Mouse (Mus musculus) hindbrain, embryonic 12.5 days (tissue): Measurements from ENCODE around the gene Serpinc1. TPM values are rescaled to one million over a fixed set of nuclear protein-coding genes. Genes with fewer than 3 reads are reported as not detected.

Experiments
- ATAC-seq: fragments of 200-750 bp; cut with Nextera tagmentation; 2 replicates; pipeline ENCODE4 v1.8.0; 2017; ENCODE audit warnings: moderate TSS enrichment; ENCODE audit not compliant: low FRiP score
- H3K27ac ChIP-seq: fragments of 300-500 bp; sonication (generic); 2 replicates; pipeline ENCODE4 v1.5.1; 2016; ENCODE audit warnings: mild to moderate bottlenecking
- H3K27me3 ChIP-seq: fragments of 300-500 bp; sonication (generic); 2 replicates; pipeline ENCODE4 v1.6.1; 2016; ENCODE audit warnings: mild to moderate bottlenecking
- H3K36me3 ChIP-seq: fragments of 300-500 bp; sonication (generic); 2 replicates; pipeline ENCODE4 v1.6.1; 2016; ENCODE audit warnings: mild to moderate bottlenecking
- H3K4me1 ChIP-seq: fragments of 300-500 bp; sonication (generic); 2 replicates; pipeline ENCODE4 v1.6.1; 2016
- H3K4me2 ChIP-seq: fragments of 300-500 bp; sonication (generic); replicated peaks from 2 replicates; pipeline ENCODE4 v1.6.1; 2016; ENCODE audit warnings: mild to moderate bottlenecking
- H3K4me3 ChIP-seq: fragments of 300-500 bp; sonication (generic); 2 replicates; pipeline ENCODE4 v1.5.1; 2016; ENCODE audit warnings: mild to moderate bottlenecking
- H3K9ac ChIP-seq: fragments of 300-500 bp; sonication (generic); 2 replicates; pipeline ENCODE4 v1.6.1; 2016; ENCODE audit warnings: mild to moderate bottlenecking, moderate library complexity
- H3K9me3 ChIP-seq: fragments of 300-500 bp; sonication (generic); replicated peaks from 2 replicates; pipeline ENCODE4 v1.6.1; 2016; ENCODE audit warnings: mild to moderate bottlenecking
- WGBS: fragments of 180-500 bp; shearing (Covaris S2); methylation state at CpG from one replicate; pipeline ENCODE4 v1.1.7; 2016; 5-methylcytosine and 5-hydroxymethylcytosine counted together
- polyA plus RNA-seq: library from polyadenylated mRNA; unstranded; fragments of >200 nt; fragmentation: Nextera tagmentation; extraction: Ambion mirVana; gene quantifications from 2 replicates; pipeline ENCODE4 v1.2.1, GENCODE M21; 2016

Serpinc1 gene
- polyA plus RNA-seq, 1 experiment from 2014 or later: 2.9 TPM

DNA sequence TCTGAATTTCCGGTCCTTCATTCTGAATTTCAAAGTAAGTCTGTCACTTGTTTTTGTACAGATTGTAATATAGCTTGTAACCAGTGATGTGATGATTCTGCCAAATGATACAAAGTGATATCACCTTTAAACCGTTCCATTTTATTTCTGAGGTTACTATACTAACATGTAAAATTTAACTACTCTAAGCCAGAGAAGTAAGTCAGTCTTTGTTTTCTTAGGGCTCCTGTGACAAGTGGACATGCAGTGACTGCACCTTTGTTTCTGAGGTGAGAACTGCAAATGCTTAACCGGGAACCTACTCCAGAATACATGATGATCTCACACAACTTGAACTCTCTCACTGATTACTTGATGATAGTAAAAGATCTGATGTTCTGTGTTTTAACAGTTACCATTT lies 59.6 kb downstream of the Serpinc1 start:
- H3K36me3 ChIP-seq: peaks cover 33% of the 10 kb centered on the region
- no peak for ATAC-seq
- no peaks in the 10 kb centered on the region for H3K9me3 ChIP-seq
- no peaks in the 10 kb centered on the region for H3K27me3 ChIP-seq
- 51% methylated on average over 3 of the region's 3 CpGs for WGBS
- peak overlapping the region; percentile 89 for H3K4me2 ChIP-seq
- peak overlapping the region; percentile 21; the same call in 1 of the 2 replicates for H3K4me3 ChIP-seq
- no peak overlapping the region for H3K27ac ChIP-seq
- peaks cover 23% of the 10 kb centered on the region for H3K4me1 ChIP-seq
- H3K9ac ChIP-seq: no peak overlapping the region

DNA sequence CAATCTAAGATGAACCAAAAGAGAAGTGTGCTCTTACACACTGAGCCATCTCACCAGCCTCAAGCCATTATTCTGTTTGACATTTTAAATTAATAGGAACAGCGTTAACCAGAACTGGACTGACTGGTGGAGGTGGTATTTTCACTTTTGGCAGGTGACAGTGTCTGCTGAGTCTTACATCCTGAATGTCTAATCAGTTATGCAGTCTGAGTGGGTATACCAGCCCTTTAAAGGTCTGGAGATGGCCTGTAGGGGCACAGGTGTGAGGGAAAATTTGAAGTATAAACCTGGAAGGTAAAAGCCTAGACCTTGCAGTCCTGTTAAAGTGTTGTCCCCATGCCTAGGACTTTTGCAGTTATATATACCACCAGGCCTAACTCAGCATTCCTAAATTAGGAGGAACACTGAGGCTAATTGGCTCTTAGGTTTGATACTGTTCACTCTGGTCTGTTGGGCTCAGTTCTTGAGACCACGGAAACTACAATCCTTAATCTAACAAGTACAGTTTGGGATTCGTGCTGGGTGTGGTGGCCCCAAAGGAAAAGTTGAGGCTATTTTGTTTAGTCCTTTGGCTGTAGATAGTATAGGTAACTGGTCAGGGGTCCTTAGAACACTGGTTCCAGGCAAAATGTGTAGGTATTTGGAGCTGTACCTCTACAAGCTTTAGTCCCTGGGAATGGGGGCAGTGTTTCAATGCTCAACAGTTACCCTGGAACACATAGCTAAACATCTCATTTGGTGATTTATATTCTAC lies 60.8 kb downstream of the Serpinc1 start:
- Histone ChIP-seq H3K36me3 (peaks cover 33% of the 10 kb centered on the region), H3K27me3 (no peaks in the 10 kb centered on the region), H3K9ac (no peak overlapping the region), H3K27ac (peak overlapping the region; percentile 60; the same call in 1 of the 2 replicates), H3K4me2 (no peak overlapping the region), H3K4me3 (no peak overlapping the region), H3K4me1 (peaks cover 15% of the 10 kb centered on the region), H3K9me3 (no peaks in the 10 kb centered on the region)
- 8% methylated on average over 3 of the region's 3 CpGs for WGBS
- no peak for ATAC-seq

DNA sequence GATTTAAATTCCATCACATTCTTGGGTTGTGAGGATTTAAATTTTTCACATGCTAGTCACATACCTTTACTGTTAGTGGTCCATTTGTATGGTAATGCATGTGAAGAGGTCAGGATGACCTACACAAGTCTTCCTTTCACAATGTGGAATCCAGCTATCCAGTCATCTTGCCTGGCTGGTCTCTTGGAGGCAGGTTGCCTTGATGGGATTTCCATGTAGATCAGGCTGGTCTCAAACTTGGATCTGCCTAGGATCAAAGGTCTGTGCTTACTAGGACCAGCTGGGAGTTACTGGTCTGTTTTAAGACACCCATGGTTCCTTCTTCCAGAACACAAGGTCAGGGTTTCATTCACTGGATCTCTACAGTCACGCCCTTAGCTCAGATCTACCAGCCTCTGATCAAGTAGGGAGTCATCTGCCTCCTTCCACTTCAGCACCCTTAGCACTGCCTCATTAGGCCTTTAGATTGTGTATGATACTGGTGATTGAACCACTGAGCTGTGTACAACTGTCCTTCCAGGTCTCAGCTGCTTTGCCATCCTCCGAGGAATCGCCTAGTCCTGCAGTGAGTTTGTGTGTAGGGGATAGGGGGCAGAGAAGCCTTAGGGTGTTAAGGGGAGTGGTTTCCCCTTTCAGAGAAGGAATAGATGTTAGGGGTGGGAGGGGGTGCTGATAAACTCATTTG lies 61.5 kb downstream of the Serpinc1 start:
- peak; percentile 3; the same call in 1 of the 2 replicates for ATAC-seq
- peaks cover 15% of the 10 kb centered on the region for H3K4me1 ChIP-seq
- no peak overlapping the region for H3K4me2 ChIP-seq
- peak overlapping the region; percentile 60 for H3K27ac ChIP-seq
- H3K27me3 ChIP-seq: no peaks in the 10 kb centered on the region
- WGBS: 16% methylated on average over 3 of the region's 3 CpGs
- H3K9ac ChIP-seq: no peak overlapping the region
- H3K9me3 ChIP-seq: no peaks in the 10 kb centered on the region
- peaks cover 39% of the 10 kb centered on the region for H3K36me3 ChIP-seq
- H3K4me3 ChIP-seq: no peak overlapping the region

DNA sequence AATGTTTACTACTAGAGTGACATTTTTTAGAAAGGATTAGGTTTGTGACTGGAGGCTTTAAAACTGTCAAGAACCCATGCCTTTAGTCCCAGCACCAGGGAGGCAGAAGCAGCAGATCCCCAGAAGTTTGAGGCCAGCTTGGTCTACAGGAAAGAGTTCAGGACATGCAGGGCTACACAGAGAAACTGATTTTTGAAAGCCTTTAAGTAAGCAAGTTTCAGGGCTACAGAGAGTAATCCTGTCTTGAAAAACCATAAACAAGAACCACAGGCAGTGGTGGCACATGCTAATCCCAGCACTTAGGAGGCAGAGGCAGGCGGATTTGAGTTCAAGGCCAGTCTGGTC lies 62.0 kb downstream of the Serpinc1 start:
- Histone ChIP-seq H3K27ac (peak overlapping the region; percentile 60; the same call in 1 of the 2 replicates), H3K36me3 (peaks cover 42% of the 10 kb centered on the region)

DNA sequence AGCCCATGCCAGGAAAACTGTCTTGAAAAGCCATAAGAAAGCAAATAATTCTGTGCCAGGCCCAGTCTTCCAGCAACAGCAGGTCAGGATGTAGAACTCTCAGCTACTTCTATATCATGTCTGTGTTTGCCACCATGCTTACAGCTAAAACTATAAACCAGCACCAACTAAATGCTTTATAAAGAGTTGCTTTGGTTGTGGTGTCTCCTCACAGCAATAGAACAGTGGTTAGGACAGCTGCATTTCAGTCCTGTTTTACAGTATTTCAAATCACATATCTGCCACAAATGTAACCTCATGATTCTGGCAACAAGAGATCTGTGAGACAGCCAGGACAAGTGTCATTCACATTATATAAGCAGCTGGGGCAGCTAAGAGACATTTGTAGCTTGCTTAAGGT lies 62.5 kb downstream of the Serpinc1 start:
- no peak overlapping the region for H3K4me2 ChIP-seq
- H3K4me3 ChIP-seq: no peak overlapping the region
- H3K36me3 ChIP-seq: peaks cover 47% of the 10 kb centered on the region
- H3K4me1 ChIP-seq: peaks cover 15% of the 10 kb centered on the region
- no peak overlapping the region for H3K9ac ChIP-seq
- ATAC-seq: no peak
- no peak overlapping the region for H3K27ac ChIP-seq
- no peaks in the 10 kb centered on the region for H3K27me3 ChIP-seq
- H3K9me3 ChIP-seq: no peaks in the 10 kb centered on the region

More for the DNA sequence above, 62.0 kb downstream of the Serpinc1 start:
- ATAC-seq: no peak
- Histone ChIP-seq H3K9me3 (no peaks in the 10 kb centered on the region), H3K27me3 (no peaks in the 10 kb centered on the region), H3K4me1 (peaks cover 15% of the 10 kb centered on the region), H3K9ac (no peak overlapping the region), H3K4me3 (no peak overlapping the region), H3K4me2 (no peak overlapping the region)
- WGBS: 81% methylated on average over 1 of the region's 1 CpGs

DNA sequence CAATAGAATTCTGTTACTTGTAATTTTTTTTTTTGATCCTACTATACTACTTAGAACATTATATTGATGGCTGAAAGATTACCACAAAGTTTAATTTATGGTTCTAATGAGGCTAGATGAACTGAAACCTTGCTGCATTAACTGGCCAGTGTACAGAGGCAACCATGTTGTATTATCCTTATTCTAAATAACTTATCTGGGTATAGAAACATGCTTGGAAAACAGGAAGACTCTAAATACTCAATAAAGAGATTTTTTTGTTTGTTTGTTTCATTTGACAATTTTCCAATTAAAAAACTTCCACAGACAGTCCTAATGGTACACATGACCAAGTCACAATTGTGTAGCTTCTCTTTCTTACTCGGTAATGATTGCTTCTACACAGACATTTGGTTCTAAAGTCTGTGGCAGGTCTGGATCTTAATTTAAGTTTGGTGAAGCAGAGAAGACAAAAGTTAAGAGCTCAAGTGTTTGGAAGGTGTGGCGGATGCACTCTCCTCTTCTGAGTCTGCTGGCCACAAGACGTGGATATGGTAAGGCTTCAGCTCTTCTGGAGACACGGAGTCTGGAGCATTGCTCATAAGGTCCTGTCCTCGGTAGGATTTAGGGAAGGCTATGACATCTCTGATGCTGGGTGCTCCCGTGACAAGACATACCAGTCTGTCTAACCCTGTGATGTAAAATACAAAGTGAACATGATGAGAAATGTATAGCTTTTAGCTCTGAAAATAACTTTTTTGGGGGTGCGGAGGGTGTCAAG lies 63.1 kb downstream of the Serpinc1 start:
- H3K27me3 ChIP-seq: no peaks in the 10 kb centered on the region
- no peak for ATAC-seq
- no peak overlapping the region for H3K4me2 ChIP-seq
- no peak overlapping the region for H3K4me3 ChIP-seq
- H3K4me1 ChIP-seq: peaks cover 14% of the 10 kb centered on the region
- no peaks in the 10 kb centered on the region for H3K9me3 ChIP-seq
- 93% methylated on average over 7 of the region's 7 CpGs for WGBS
- H3K36me3 ChIP-seq: peaks cover 52% of the 10 kb centered on the region
- no peak overlapping the region for H3K9ac ChIP-seq
- H3K27ac ChIP-seq: no peak overlapping the region

DNA sequence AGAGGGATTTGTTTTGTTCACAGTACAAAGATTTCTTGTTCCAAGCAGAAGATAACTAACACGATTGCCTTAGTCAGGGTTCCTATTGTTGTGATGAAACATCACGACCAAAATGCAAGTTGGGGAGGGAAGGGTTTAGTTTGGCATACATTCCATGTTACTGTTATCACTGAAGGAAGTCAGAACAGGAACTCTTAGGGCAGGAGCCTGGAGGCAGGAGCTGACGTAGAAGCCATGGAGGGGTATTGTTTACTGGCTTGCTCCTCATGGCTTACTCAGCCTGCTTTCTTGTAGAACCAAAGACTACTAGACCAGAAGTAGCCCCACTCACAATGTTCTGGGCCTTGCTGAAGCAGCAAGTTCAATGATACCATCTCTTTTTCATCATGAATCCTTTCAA lies 68.6 kb downstream of the Serpinc1 start:
- H3K4me1 ChIP-seq: no peaks in the 10 kb centered on the region
- no peaks in the 10 kb centered on the region for H3K9me3 ChIP-seq
- H3K4me3 ChIP-seq: no peak overlapping the region
- H3K4me2 ChIP-seq: no peak overlapping the region
- peaks cover 49% of the 10 kb centered on the region for H3K36me3 ChIP-seq
- no peak overlapping the region for H3K27ac ChIP-seq
- 86% methylated on average over 3 of the region's 3 CpGs for WGBS
- ATAC-seq: no peak
- H3K9ac ChIP-seq: no peak overlapping the region
- H3K27me3 ChIP-seq: no peaks in the 10 kb centered on the region

Other genes starting within 250 kb of the Serpinc1 start
- 20.5 and 21.3 TPM in 2 replicates for gene Rabgap1l, start 185.4 kb upstream of the Serpinc1 start, polyA plus RNA-seq
- gene Rc3h1, start 72.2 kb upstream of the Serpinc1 start, polyA plus RNA-seq: 10.5 and 12.1 TPM in 2 replicates
- gene Zbtb37, start 56.3 kb downstream of the Serpinc1 start, polyA plus RNA-seq: 9.6 and 11.4 TPM in 2 replicates
- gene Dars2, start 92.1 kb downstream of the Serpinc1 start, polyA plus RNA-seq: 30.6 and 33.5 TPM in 2 replicates
- gene Cenpl, start 92.1 kb downstream of the Serpinc1 start, polyA plus RNA-seq: 23.6 and 24.3 TPM in 2 replicates
- gene Klhl20, start 152.9 kb downstream of the Serpinc1 start, polyA plus RNA-seq: 21.2 and 25.3 TPM in 2 replicates
- 6.4 and 8.2 TPM in 2 replicates for gene Ankrd45, start 164.1 kb downstream of the Serpinc1 start, polyA plus RNA-seq
- 0.26 TPM in 1 of 2 replicates, not detected in the other for gene Tex50, start 180.7 kb downstream of the Serpinc1 start, polyA plus RNA-seq